In the genomic region with DNA sequence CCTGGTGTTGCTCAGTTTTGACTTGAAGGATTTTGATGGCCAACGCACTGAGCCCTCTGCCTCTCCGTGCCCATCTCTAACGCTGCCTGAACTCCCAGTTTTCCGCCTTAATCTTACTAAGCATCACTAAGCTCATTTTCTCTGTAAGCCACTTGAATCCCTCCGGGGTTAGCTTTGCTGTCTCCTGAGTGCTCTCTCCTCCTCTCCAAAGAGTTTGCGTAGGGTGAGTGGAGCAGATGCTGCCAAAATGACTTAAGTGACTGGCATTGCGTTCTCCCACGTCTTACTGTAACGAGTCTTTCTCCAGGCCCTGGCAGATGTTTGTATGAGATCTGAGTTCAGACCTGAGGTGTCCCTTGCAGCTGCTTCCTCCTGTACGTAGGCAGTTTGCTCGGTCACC, we compare ENCODE assay signal across 29 mouse cellular contexts. TPM values are rescaled to one million over a fixed set of nuclear protein-coding genes. Genes with fewer than 3 reads are reported as not detected.
"Had no signal": no experiment of that assay in that cellular context is flagged by ENCODE, and none has a peak within 500 bp of the region (broad histone marks: within the 10 kb centered on the region; RNA-seq: fewer than 3 reads in every experiment).

No protein-coding gene starts in this region.

- H3K27me3 ChIP-seq: heart, embryonic 12.5 days; hindbrain, embryonic 13.5 days; hindbrain, embryonic 15.5 days; kidney, embryonic 15.5 days; limb, embryonic 13.5 days; limb, embryonic 15.5 days had no signal

- H3K9me3 ChIP-seq: heart, embryonic 12.5 days; hindbrain, embryonic 13.5 days; hindbrain, embryonic 15.5 days; kidney, embryonic 15.5 days; limb, embryonic 13.5 days; limb, embryonic 15.5 days had no signal

- DNase-seq: forebrain, postnatal 0 days; gastrocnemius, postnatal 14 days; gastrocnemius, postnatal 36 days; heart, adult 11 months; heart, adult 2 months; heart, postnatal 10 days; heart, postnatal 4 days; kidney, adult 11 months; kidney, adult 2 months; kidney, adult 9 months; kidney, postnatal 14 days; kidney, postnatal 36 days; layer of hippocampus, adult 9-11 months; layer of hippocampus, postnatal 36 days; left cerebral cortex, postnatal 4 days had no signal

- H3K27ac ChIP-seq: heart, adult 2 months; hindbrain, embryonic 13.5 days; hindbrain, embryonic 15.5 days; hindbrain, postnatal 0 days; kidney, embryonic 15.5 days; kidney, postnatal 0 days; limb, embryonic 13.5 days; limb, embryonic 15.5 days had no signal

- H3K4me3 ChIP-seq: heart, adult 2 months; heart, embryonic 12.5 days; hindbrain, embryonic 13.5 days; hindbrain, embryonic 15.5 days; kidney, embryonic 15.5 days; limb, embryonic 13.5 days; limb, embryonic 15.5 days had no signal

- H3K4me1 ChIP-seq: heart, embryonic 12.5 days; hindbrain, embryonic 13.5 days; hindbrain, embryonic 15.5 days; kidney, embryonic 15.5 days; limb, embryonic 13.5 days; limb, embryonic 15.5 days had no signal

RNA-seq across cellular contexts. Expression of gene 1700001K19Rik, which starts 52.4 kb away (rescaled TPM):
- polyA plus RNA-seq: forebrain, postnatal 0 days; frontal cortex, adult 2 months; heart, embryonic 12.5 days; heart, embryonic 14.5 days; heart, embryonic 16.5 days; intestine, embryonic 16.5 days; kidney, adult 2 months; kidney, postnatal 0 days; large intestine, adult 2 months; limb, embryonic 13.5 days; liver, adult 2 months had no signal
